Mouse (Mus musculus): ENCODE measurements around the gene Angptl7. TPM values are rescaled to one million over a fixed set of nuclear protein-coding genes. Genes with fewer than 3 reads are reported as not detected.

Angptl7 gene
- polyA plus RNA-seq, 1 experiment from 2014 or later = 2.0 TPM

DNA sequence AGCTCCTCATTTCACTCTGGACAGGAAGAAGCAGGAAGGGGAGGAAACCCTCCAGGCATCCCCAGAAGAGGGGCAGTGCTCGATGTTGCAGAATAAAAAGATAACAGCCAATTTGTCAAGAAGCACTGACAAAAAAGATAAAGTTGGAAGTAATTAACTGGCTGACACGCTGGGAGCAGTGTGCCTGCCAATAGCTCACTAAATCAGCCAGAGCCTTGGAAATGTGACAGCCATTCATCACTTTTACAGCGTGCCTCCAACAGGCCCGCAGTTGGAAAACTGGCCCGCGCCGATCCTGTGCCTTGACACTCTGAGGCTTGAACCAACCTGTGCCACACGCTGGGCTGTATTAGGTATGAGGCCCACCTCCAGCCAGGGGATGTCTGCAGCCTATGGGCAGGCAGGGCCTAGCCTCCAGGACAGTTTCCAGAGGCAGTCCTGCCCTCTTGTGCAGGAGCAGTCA, 4.3 kb upstream of the Angptl7 start:
- Histone ChIP-seq H3K27ac (ENCODE audit: low read length) (no peak overlapping the region), H3K9me3 (ENCODE audit: low read length) (peaks cover 5% of the 10 kb centered on the region), H3K4me3 (ENCODE audit: low read length) (no peak overlapping the region), H3K4me1 (ENCODE audit: insufficient read depth, low read length) (peaks cover 9% of the 10 kb centered on the region), H3K4me2 (replicated peaks; ENCODE audit: low read depth, low read length) (no peak overlapping the region), H3K36me3 (ENCODE audit: insufficient read depth, low read length) (peaks cover 43% of the 10 kb centered on the region), H3K27me3 (ENCODE audit: insufficient read depth, low read length) (no peaks in the 10 kb centered on the region), H3K9ac (replicated peaks; ENCODE audit: low read length) (no peak overlapping the region)
- ATAC-seq (ENCODE audit: low FRiP score, low TSS enrichment) = peak; percentile 46; the same call in 1 of the 2 replicates
- WGBS = 8% methylated on average over 8 of the region's 8 CpGs

DNA sequence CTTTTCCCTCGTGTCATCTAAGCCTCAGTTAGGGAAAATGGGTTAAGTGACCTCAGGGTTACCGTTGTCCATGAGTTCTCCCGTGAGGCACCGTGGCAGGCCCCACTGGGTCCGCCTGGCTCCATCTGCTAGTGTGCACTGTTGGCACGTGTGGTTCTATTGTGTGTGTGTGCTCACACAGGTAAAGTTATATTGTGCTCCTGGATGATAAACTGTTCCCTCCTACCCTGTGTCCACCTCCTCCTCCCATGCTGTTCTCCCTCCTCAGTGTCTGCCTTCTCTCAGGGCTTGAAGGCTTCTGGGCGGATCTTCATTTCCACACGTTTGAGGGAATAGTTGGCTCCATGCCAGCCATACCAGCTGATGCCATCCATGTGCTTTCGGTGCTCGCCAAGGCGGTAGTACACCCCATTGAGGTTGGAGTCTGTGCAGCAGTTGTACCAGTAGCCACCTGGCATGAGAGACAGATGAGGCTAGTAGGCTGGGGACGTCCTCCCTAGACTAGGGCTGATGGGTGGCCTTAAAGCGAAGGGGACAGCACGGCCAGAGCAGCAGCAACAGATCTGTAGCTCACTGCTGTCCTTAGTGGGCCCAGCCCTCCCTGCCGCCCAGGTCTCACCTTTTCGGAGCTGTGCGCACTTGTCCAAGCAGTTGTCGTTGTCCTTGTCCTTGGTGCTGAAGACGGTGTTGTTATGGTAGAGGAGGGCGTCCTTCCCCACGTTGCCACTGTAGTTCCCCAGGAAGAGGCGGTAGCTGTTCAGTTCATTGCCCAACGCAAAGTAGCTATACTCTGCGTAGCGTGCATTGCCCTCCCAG, 4.2 kb downstream of the Angptl7 start:
- ATAC-seq (ENCODE audit: low FRiP score, low TSS enrichment) = 0 out of 2 replicates have a peak, but pooled peaks have one; percentile 58
- H3K36me3 ChIP-seq (ENCODE audit: insufficient read depth, low read length) = peaks cover 50% of the 10 kb centered on the region
- H3K9ac ChIP-seq (replicated peaks; ENCODE audit: low read length) = no peak overlapping the region
- no peaks in the 10 kb centered on the region for H3K27me3 ChIP-seq (ENCODE audit: insufficient read depth, low read length)
- H3K9me3 ChIP-seq (ENCODE audit: low read length) = no peaks in the 10 kb centered on the region
- no peak overlapping the region for H3K4me2 ChIP-seq (replicated peaks; ENCODE audit: low read depth, low read length)
- no peak overlapping the region for H3K27ac ChIP-seq (ENCODE audit: low read length)
- 83% methylated on average over 25 of the region's 25 CpGs for WGBS
- H3K4me1 ChIP-seq (ENCODE audit: insufficient read depth, low read length) = no peaks in the 10 kb centered on the region
- no peak overlapping the region for H3K4me3 ChIP-seq (ENCODE audit: low read length)

DNA sequence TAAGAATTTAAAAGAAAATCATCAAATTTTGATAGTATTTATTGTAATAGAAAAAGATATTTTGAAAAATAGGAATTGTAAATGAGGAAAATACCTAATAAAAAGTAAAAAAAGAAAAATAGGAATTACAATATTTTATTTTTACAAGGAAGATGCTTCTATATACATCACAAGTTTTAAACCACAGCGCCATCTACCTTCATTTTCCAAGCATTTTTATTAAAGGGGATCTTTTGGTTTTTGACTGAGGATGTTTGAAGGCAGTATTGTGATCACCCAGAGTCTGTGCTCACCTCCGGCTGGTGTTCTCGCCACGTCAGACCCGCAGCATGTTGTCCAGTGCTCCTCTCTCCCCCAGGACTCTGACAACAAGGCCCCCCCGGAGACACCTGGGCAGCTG, 5.1 kb downstream of the Angptl7 start:
- Histone ChIP-seq H3K4me3 (ENCODE audit: low read length) (no peak overlapping the region), H3K9me3 (ENCODE audit: low read length) (no peaks in the 10 kb centered on the region), H3K27me3 (ENCODE audit: insufficient read depth, low read length) (no peaks in the 10 kb centered on the region), H3K36me3 (ENCODE audit: insufficient read depth, low read length) (peaks cover 52% of the 10 kb centered on the region), H3K4me1 (ENCODE audit: insufficient read depth, low read length) (no peaks in the 10 kb centered on the region), H3K27ac (ENCODE audit: low read length) (no peak overlapping the region), H3K4me2 (replicated peaks; ENCODE audit: low read depth, low read length) (no peak overlapping the region), H3K9ac (replicated peaks; ENCODE audit: low read length) (no peak overlapping the region)
- ATAC-seq (ENCODE audit: low FRiP score, low TSS enrichment) = no peak
- WGBS = 90% methylated on average over 6 of the region's 6 CpGs

DNA sequence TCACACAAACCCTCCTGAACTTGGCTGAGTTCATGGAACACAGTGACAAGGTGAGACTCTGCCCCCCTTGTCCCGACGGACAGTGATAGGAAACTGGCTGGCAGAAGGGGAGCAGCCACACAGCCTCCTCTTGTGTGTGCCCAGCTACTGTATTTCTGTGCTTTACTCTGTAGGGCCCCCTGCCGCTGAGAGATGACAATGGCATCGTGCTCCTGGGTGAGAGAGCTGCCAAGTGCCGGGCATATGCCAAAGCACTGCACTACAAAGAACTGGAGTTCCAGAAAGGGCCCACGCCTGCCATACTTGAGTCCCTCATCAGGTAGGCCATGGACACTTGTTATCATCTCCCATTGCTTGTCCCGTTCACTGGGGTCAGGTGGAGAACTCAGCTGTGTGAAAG, 8.8 kb downstream of the Angptl7 start:
- H3K27ac ChIP-seq (ENCODE audit: low read length) = no peak overlapping the region
- no peak for ATAC-seq (ENCODE audit: low FRiP score, low TSS enrichment)
- no peaks in the 10 kb centered on the region for H3K27me3 ChIP-seq (ENCODE audit: insufficient read depth, low read length)
- H3K36me3 ChIP-seq (ENCODE audit: insufficient read depth, low read length) = peaks cover 66% of the 10 kb centered on the region
- H3K4me1 ChIP-seq (ENCODE audit: insufficient read depth, low read length) = no peaks in the 10 kb centered on the region
- no peak overlapping the region for H3K4me2 ChIP-seq (replicated peaks; ENCODE audit: low read depth, low read length)
- no peak overlapping the region for H3K4me3 ChIP-seq (ENCODE audit: low read length)
- H3K9ac ChIP-seq (replicated peaks; ENCODE audit: low read length) = no peak overlapping the region
- no peaks in the 10 kb centered on the region for H3K9me3 ChIP-seq (ENCODE audit: low read length)
- 95% methylated on average over 7 of the region's 7 CpGs for WGBS

- ATAC-seq (ENCODE audit: low FRiP score, low TSS enrichment) = no peak
- H3K36me3 ChIP-seq (ENCODE audit: insufficient read depth, low read length) = peaks cover 67% of the 10 kb centered on the region
- H3K4me1 ChIP-seq (ENCODE audit: insufficient read depth, low read length) = no peaks in the 10 kb centered on the region
- no peaks in the 10 kb centered on the region for H3K9me3 ChIP-seq (ENCODE audit: low read length)
- no peak overlapping the region for H3K9ac ChIP-seq (replicated peaks; ENCODE audit: low read length)
- H3K27ac ChIP-seq (ENCODE audit: low read length) = no peak overlapping the region
- WGBS = 57% methylated on average over 6 of the region's 6 CpGs
- H3K4me2 ChIP-seq (replicated peaks; ENCODE audit: low read depth, low read length) = no peak overlapping the region
- no peak overlapping the region for H3K4me3 ChIP-seq (ENCODE audit: low read length)
- H3K27me3 ChIP-seq (ENCODE audit: insufficient read depth, low read length) = no peaks in the 10 kb centered on the region
These were observed 9.8 kb downstream of the Angptl7 start for GRCm38 (mm10) chr4:148490502-148490901.

GRCm38 (mm10) chr4:148487841-148488240, 12.4 kb downstream of the Angptl7 start:
- Histone ChIP-seq H3K9ac (replicated peaks; ENCODE audit: low read length) (no peak overlapping the region), H3K4me3 (ENCODE audit: low read length) (no peak overlapping the region), H3K27me3 (ENCODE audit: insufficient read depth, low read length) (no peaks in the 10 kb centered on the region), H3K36me3 (ENCODE audit: insufficient read depth, low read length) (peaks cover 85% of the 10 kb centered on the region), H3K27ac (ENCODE audit: low read length) (no peak overlapping the region), H3K4me2 (replicated peaks; ENCODE audit: low read depth, low read length) (no peak overlapping the region), H3K4me1 (ENCODE audit: insufficient read depth, low read length) (no peaks in the 10 kb centered on the region), H3K9me3 (ENCODE audit: low read length) (no peaks in the 10 kb centered on the region)
- WGBS = 63% methylated on average over 2 of the region's 2 CpGs
- ATAC-seq (ENCODE audit: low FRiP score, low TSS enrichment) = no peak

DNA sequence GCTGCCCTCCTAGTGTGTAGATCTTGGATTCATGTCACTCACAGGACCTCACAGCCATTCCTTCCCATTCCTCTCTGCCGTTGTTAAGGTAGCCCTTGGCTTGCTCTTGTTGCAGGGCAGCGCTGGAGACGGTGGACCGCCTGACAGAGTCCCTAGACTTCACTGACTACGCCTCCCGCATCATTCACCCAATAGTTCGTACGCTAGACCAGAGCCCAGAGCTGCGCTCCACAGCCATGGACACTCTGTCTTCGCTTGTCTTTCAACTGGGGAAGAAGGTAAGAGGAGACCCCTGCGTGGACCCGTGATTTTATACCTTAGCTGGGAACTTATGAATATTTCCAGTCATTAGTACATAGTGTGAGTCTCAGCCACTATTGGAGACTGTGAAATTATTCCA, 15.7 kb downstream of the Angptl7 start:
- Histone ChIP-seq H3K4me2 (replicated peaks; ENCODE audit: low read depth, low read length) (no peak overlapping the region), H3K9me3 (ENCODE audit: low read length) (no peaks in the 10 kb centered on the region), H3K27me3 (ENCODE audit: insufficient read depth, low read length) (no peaks in the 10 kb centered on the region), H3K36me3 (ENCODE audit: insufficient read depth, low read length) (peaks cover 82% of the 10 kb centered on the region), H3K4me1 (ENCODE audit: insufficient read depth, low read length) (no peaks in the 10 kb centered on the region), H3K4me3 (ENCODE audit: low read length) (no peak overlapping the region), H3K27ac (ENCODE audit: low read length) (no peak overlapping the region), H3K9ac (replicated peaks; ENCODE audit: low read length) (no peak overlapping the region)
- WGBS = 96% methylated on average over 12 of the region's 12 CpGs
- no peak for ATAC-seq (ENCODE audit: low FRiP score, low TSS enrichment)

DNA sequence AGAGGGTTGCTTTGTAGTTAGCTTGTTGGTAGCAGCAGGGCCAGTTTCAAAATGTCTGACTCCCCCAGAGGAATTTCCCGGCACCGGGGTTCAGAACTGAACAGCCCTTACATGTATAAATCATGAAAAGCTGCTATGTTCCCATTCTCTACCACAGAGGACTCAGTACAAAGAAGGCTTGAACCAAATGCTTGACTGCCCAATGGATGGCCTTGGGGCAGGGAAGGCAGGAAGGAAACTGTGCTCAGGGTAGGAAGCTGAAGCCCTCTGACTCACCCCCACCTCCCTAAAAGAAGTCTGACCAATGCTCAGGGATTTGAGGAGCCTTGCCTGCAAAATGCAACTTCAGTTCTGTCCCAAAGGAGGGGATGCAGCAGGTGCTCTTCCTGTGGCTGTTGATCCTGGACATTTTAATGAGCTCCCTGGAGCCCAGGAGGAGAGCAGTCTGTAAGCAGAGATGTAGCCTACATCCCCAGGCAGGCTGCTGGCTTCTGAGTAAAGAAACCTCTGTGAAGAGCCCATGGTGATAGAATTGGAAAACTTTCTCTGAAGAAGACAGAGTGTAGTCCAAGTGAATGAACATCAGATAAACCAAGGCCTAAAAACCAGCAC, 18.6 kb downstream of the Angptl7 start:
- Histone ChIP-seq H3K4me1 (ENCODE audit: insufficient read depth, low read length) (no peaks in the 10 kb centered on the region), H3K27me3 (ENCODE audit: insufficient read depth, low read length) (no peaks in the 10 kb centered on the region), H3K27ac (ENCODE audit: low read length) (no peak overlapping the region), H3K4me2 (replicated peaks; ENCODE audit: low read depth, low read length) (no peak overlapping the region), H3K9me3 (ENCODE audit: low read length) (no peaks in the 10 kb centered on the region), H3K9ac (replicated peaks; ENCODE audit: low read length) (no peak overlapping the region), H3K36me3 (ENCODE audit: insufficient read depth, low read length) (peaks cover 65% of the 10 kb centered on the region), H3K4me3 (ENCODE audit: low read length) (no peak overlapping the region)
- 45% methylated on average over 2 of the region's 2 CpGs for WGBS
- no peak for ATAC-seq (ENCODE audit: low FRiP score, low TSS enrichment)

GRCm38 (mm10) chr4:148480245-148480644, 20.0 kb downstream of the Angptl7 start:
- ATAC-seq (ENCODE audit: low FRiP score, low TSS enrichment) = no peak
- H3K9ac ChIP-seq (replicated peaks; ENCODE audit: low read length) = no peak overlapping the region
- 100% methylated on average over 2 of the region's 2 CpGs for WGBS
- no peak overlapping the region for H3K27ac ChIP-seq (ENCODE audit: low read length)
- H3K4me3 ChIP-seq (ENCODE audit: low read length) = no peak overlapping the region
- H3K9me3 ChIP-seq (ENCODE audit: low read length) = no peaks in the 10 kb centered on the region
- peaks cover 64% of the 10 kb centered on the region for H3K36me3 ChIP-seq (ENCODE audit: insufficient read depth, low read length)
- no peaks in the 10 kb centered on the region for H3K27me3 ChIP-seq (ENCODE audit: insufficient read depth, low read length)
- H3K4me1 ChIP-seq (ENCODE audit: insufficient read depth, low read length) = no peaks in the 10 kb centered on the region
- no peak overlapping the region for H3K4me2 ChIP-seq (replicated peaks; ENCODE audit: low read depth, low read length)

GRCm38 (mm10) chr4:148473496-148473895, 26.8 kb downstream of the Angptl7 start:
- peak; percentile 80; the same call in 1 of the 2 replicates for ATAC-seq (ENCODE audit: low FRiP score, low TSS enrichment)

More at GRCm38 (mm10) chr4:148473496-148473895, 26.8 kb downstream of the Angptl7 start:
- H3K4me2 ChIP-seq (replicated peaks; ENCODE audit: low read depth, low read length) = no peak overlapping the region
- H3K4me1 ChIP-seq (ENCODE audit: insufficient read depth, low read length) = no peaks in the 10 kb centered on the region
- no peak overlapping the region for H3K4me3 ChIP-seq (ENCODE audit: low read length)
- H3K9me3 ChIP-seq (ENCODE audit: low read length) = no peaks in the 10 kb centered on the region
- no peaks in the 10 kb centered on the region for H3K27me3 ChIP-seq (ENCODE audit: insufficient read depth, low read length)
- WGBS = 42% methylated on average over 5 of the region's 5 CpGs
- H3K27ac ChIP-seq (ENCODE audit: low read length) = peak overlapping the region; percentile 77
- H3K36me3 ChIP-seq (ENCODE audit: insufficient read depth, low read length) = peaks cover 73% of the 10 kb centered on the region
- H3K9ac ChIP-seq (replicated peaks; ENCODE audit: low read length) = no peak overlapping the region
